Mouse (Mus musculus) hindbrain, postnatal 0 days (tissue): ENCODE results near the gene Prdm13. TPM values are rescaled to one million over a fixed set of nuclear protein-coding genes. Genes with fewer than 3 reads are reported as not detected.

ENCODE experiments used
- ATAC-seq: fragments of 200-750 bp; cut with Nextera tagmentation; 2 replicates; pipeline ENCODE4 v1.8.0; 2017; ENCODE audit warnings: mild to moderate bottlenecking, moderate TSS enrichment, moderate library complexity
- DNase-seq: peaks from one replicate; pipeline ENCODE4 v3.0.0-alpha.2; 2015; ENCODE audit warnings: low spot score
- H3K27ac ChIP-seq: fragments of 300-500 bp; sonication (generic); 2 replicates; pipeline ENCODE4 v1.5.1; 2014; ENCODE audit warnings: mild to moderate bottlenecking
- H3K27me3 ChIP-seq: fragments of 300-500 bp; sonication (generic); 2 replicates; pipeline ENCODE4 v1.6.1; 2014; ENCODE audit warnings: low read length, mixed read lengths; ENCODE audit not compliant: insufficient read depth
- H3K36me3 ChIP-seq: fragments of 300-500 bp; sonication (generic); 2 replicates; pipeline ENCODE4 v1.6.1; 2014; ENCODE audit warnings: low read length, mixed read lengths; ENCODE audit not compliant: insufficient read depth
- H3K4me1 ChIP-seq: fragments of 300-500 bp; sonication (generic); 2 replicates; pipeline ENCODE4 v1.6.1; 2014; ENCODE audit warnings: antibody characterized with exemption, low read length, mixed read lengths; ENCODE audit not compliant: insufficient read depth
- H3K4me2 ChIP-seq: fragments of 300-500 bp; sonication (generic); 2 replicates; pipeline ENCODE4 v1.6.1; 2014; ENCODE audit warnings: low read depth, mild to moderate bottlenecking, low read length, moderate library complexity, mixed read lengths
- H3K4me3 ChIP-seq: fragments of 300-500 bp; sonication (generic); 2 replicates; pipeline ENCODE4 v1.5.1; 2014; ENCODE audit warnings: low read length
- H3K9ac ChIP-seq: fragments of 300-500 bp; sonication (generic); replicated peaks from 2 replicates; pipeline ENCODE4 v1.6.1; 2014; ENCODE audit warnings: mild to moderate bottlenecking, low read length, moderate library complexity, mixed read lengths
- H3K9me3 ChIP-seq: fragments of 300-500 bp; sonication (generic); 2 replicates; pipeline ENCODE4 v1.6.1; 2016; ENCODE audit warnings: low read length, mixed read lengths
- CTCF ChIP-seq: IDR thresholded peaks from 2 replicates; pipeline ENCODE4 v1.5.1; 2016; ENCODE audit warnings: antibody characterized with exemption, control low read depth, low read depth
- WGBS: fragments of 180-500 bp; shearing (Covaris S2); extraction: QIAGEN DNeasy Blood & Tissue Kit; methylation state at CpG from one replicate; pipeline ENCODE4 v1.1.7; 2014; 5-methylcytosine and 5-hydroxymethylcytosine counted together
- polyA plus RNA-seq: library from polyadenylated mRNA; unstranded; fragments of >200 nt; fragmentation: Nextera tagmentation; extraction: Ambion mirVana; gene quantifications from 2 replicates; pipeline ENCODE4 v1.2.1, GENCODE M21; 2015
- total RNA-seq: library from RNA; depleted of rRNA; stranded (reverse); fragments of >200 nt; gene quantifications from 2 replicates; pipeline ENCODE4 v1.2.3, GENCODE M21; 2014

Prdm13 gene
- total and polyA plus RNA-seq, 2 experiments from 2014 or later = 1.5 to 14.5 TPM

GRCm38 (mm10) chr4:21686416-21686815 is 653 bp upstream of the Prdm13 start:
- Histone ChIP-seq H3K27me3 (peaks cover 86% of the 10 kb centered on the region), H3K36me3 (no peaks in the 10 kb centered on the region), H3K9me3 (no peaks in the 10 kb centered on the region), H3K4me1 (no peaks in the 10 kb centered on the region), H3K9ac (no peak overlapping the region), H3K27ac (no peak overlapping the region), H3K4me2 (no peak overlapping the region), H3K4me3 (no peak overlapping the region)
- TF ChIP-seq CTCF = no peak
- DNase-seq (no peak), ATAC-seq (no peak)
- 6% methylated on average over 11 of the region's 11 CpGs for WGBS

- no peak overlapping the region for H3K9ac ChIP-seq
- no peak for DNase-seq
- TF ChIP-seq CTCF = no peak
- no peaks in the 10 kb centered on the region for H3K9me3 ChIP-seq
- H3K4me2 ChIP-seq = no peak overlapping the region
- no peaks in the 10 kb centered on the region for H3K36me3 ChIP-seq
- no peaks in the 10 kb centered on the region for H3K4me1 ChIP-seq
- 4% methylated on average over 14 of the region's 14 CpGs for WGBS
- peaks cover 86% of the 10 kb centered on the region for H3K27me3 ChIP-seq
- no peak overlapping the region for H3K27ac ChIP-seq
- peak overlapping the region; percentile 7; the same call in 1 of the 2 replicates for H3K4me3 ChIP-seq
- no peak for ATAC-seq
These were observed 1.3 kb downstream of the Prdm13 start for GRCm38 (mm10) chr4:21684341-21684970.

DNA sequence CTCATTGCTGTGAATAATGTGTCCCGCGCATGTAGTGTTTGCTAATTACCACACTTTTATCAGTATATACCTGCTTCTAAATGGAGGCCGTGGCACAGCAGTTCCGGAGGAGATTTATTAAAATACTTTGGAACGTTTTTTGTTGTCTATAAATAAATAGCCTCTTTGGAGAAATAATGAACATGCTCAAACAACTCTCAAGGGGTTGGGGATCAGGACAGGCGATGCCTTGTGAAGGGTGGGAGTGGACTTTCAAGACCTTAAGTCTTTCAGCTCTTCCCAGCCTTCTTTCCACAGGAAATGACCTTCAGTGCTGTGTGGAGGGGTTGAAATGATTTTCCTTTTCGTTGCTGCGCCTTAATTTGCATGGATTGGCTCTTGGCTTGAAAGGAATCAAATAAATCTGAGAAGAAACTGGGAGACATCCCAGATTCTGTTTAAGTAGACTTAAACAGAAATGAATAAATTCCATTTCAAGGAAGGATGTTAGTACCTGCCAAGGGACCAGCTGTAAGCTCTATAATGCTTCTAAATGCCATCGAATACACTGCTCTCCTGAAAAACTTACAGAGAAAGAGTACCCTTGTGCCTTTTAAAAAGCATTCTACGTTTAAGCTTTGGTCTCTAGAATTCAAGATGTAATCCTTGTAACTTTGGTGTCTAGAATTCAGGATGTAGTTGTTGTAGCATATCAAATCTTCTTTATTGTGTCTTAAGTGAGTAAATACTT is 3.2 kb downstream of the Prdm13 start:
- ATAC-seq (no peak), DNase-seq (no peak)
- WGBS = 27% methylated on average over 10 of the region's 10 CpGs
- H3K4me1 ChIP-seq = no peaks in the 10 kb centered on the region
- peaks cover 94% of the 10 kb centered on the region for H3K27me3 ChIP-seq
- H3K9me3 ChIP-seq = no peaks in the 10 kb centered on the region
- H3K36me3 ChIP-seq = no peaks in the 10 kb centered on the region
- TF ChIP-seq CTCF = no peak
- H3K4me3 ChIP-seq = no peak overlapping the region
- H3K27ac ChIP-seq = no peak overlapping the region
- H3K4me2 ChIP-seq = no peak overlapping the region
- no peak overlapping the region for H3K9ac ChIP-seq

DNA sequence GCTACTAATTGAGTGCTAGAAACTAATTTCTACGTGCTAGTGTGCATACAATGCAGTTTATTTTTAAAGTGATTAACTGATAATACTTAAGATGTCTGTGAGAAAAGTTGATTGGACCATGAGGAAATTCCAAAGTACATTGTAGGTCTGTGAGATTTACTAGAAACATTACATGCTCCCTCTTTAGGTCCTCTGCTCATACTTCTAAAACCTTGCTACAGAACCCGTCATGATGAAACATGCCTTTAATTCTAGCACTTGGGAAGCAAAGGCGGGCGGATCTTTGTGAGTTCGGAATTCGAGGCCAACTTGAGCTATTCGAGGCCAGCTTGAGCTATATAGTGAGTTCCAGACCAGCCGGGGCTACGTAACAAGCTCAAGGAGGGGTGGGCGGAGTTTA is 4.8 kb downstream of the Prdm13 start:
- DNase-seq = no peak
- Histone ChIP-seq H3K9ac (no peak overlapping the region), H3K4me1 (no peaks in the 10 kb centered on the region), H3K4me2 (no peak overlapping the region), H3K27ac (no peak overlapping the region), H3K36me3 (no peaks in the 10 kb centered on the region), H3K27me3 (peaks cover 95% of the 10 kb centered on the region), H3K9me3 (no peaks in the 10 kb centered on the region), H3K4me3 (no peak overlapping the region)
- 15% methylated on average over 10 of the region's 10 CpGs for WGBS
- ATAC-seq = no peak
- TF ChIP-seq CTCF = no peak

DNA sequence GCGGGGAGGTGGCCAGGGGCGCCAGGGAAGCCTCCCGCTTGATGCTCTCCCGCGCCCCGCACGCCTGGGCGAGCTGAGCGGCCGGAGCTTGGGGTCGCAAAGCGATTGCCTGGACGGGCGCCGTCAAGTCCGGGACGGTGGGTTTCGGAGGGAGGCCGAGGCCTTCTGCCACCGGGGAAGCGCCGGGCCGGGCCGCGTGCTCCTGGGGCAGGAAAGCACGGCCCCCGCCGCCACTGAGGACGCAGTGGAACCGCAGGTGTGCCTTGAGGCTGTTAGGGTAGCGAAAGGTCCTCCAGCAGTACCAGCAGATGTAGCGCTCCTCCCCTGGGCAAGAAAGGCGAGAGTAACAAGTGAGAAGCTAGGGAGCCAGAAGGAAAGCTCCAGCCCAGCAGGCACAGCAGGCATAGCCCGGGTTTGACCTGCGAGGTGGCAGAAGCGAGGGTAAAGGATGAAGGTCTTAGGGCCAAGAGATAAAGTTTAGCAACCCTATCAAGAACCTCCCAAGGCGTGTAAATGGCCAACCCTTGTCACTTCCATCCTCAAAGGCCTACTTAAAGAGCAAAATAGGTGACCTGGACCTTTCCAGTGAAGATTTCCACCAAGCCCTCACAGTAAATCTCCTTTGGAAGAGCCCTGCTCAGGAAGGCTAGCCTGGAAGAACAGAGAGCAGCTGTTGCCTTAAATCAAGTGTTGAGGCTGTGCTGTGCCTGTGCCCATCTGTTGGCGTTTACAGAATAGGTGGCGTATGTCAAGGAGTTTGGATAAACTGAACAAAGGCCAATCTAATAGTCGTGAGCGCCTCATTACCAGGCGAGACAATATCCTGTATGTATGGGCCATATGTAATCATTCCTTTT is 5.9 kb downstream of the Prdm13 start:
- 5% methylated on average over 42 of the region's 42 CpGs for WGBS
- H3K4me1 ChIP-seq = no peaks in the 10 kb centered on the region
- H3K9ac ChIP-seq = no peak overlapping the region
- H3K36me3 ChIP-seq = no peaks in the 10 kb centered on the region
- H3K27me3 ChIP-seq = peaks cover 93% of the 10 kb centered on the region
- ATAC-seq (no peak; the same call in 1 of the 2 replicates), DNase-seq (no peak)
- TF ChIP-seq CTCF = no peak
- no peaks in the 10 kb centered on the region for H3K9me3 ChIP-seq
- H3K4me3 ChIP-seq = peak overlapping the region; percentile 31
- peak overlapping the region; percentile 49 for H3K4me2 ChIP-seq
- no peak overlapping the region for H3K27ac ChIP-seq

- Histone ChIP-seq H3K9me3 (no peaks in the 10 kb centered on the region), H3K4me3 (peak overlapping the region; percentile 31), H3K4me2 (peak overlapping the region; percentile 49), H3K9ac (0 out of 2 replicates have a peak overlapping the region, but pooled peaks have one; percentile 9), H3K27me3 (peaks cover 93% of the 10 kb centered on the region), H3K36me3 (no peaks in the 10 kb centered on the region), H3K27ac (no peak overlapping the region), H3K4me1 (no peaks in the 10 kb centered on the region)
- no peak for TF ChIP-seq CTCF
- under 1% methylated on average over 65 of the region's 79 CpGs for WGBS
- ATAC-seq (peak; percentile 73), DNase-seq (peak; percentile 51)
These were observed 6.7 kb downstream of the Prdm13 start for GRCm38 (mm10) chr4:21678975-21679623.
